Mouse (Mus musculus) heart, postnatal 4 days (tissue): ENCODE results near the gene Ccdc39. TPM values are rescaled to one million over a fixed set of nuclear protein-coding genes. Genes with fewer than 3 reads are reported as not detected.

Source experiments
- DNase-seq: peaks from one replicate; pipeline ENCODE4 v3.0.0; 2021
- total RNA-seq, 2 experiments: library from RNA; stranded (reverse); gene quantifications; 2 replicates each; pipeline ENCODE4 v1.2.3; 2021

Gene Ccdc39
- total RNA-seq, 2 experiments from 2014 or later, result 0.24 to 0.81 TPM

GRCm38 (mm10) chr3:33790975-33791374, 53.1 kb downstream of the Ccdc39 start:
- DNase-seq, result no peak

Other genes starting within 250 kb of the Ccdc39 start
- gene Ttc14, start 44.5 kb downstream of the Ccdc39 start, total RNA-seq, result 10 to 100 TPM; 26.5 to 28.8 TPM
- 100 to 1,000 TPM; 161 to 166 TPM for gene Fxr1, start 175.6 kb upstream of the Ccdc39 start, total RNA-seq
- 100 to 1,000 TPM; 120 to 129 TPM for gene Dnajc19, start 237.0 kb upstream of the Ccdc39 start, total RNA-seq